Mouse (Mus musculus) hematopoietic stem cell, adult 5-6 weeks (primary cell): ENCODE results near the gene Bcat2. TPM values are rescaled to one million over a fixed set of nuclear protein-coding genes. Genes with fewer than 3 reads are reported as not detected.

Experiments used
- ATAC-seq, 2 experiments: fragments of 125-278 bp in 1 of 2; replicated peaks in 1 of 2; 2 replicates each; pipeline ENCODE4 v1.8.0; 2016 to 2017; ENCODE audit warnings: inconsistent platforms in 2 of 2, mild to moderate bottlenecking in 2 of 2, moderate number of reproducible peaks in 2 of 2, low read depth in 1 of 2, moderate TSS enrichment in 1 of 2; ENCODE audit not compliant: low FRiP score in 2 of 2, poor library complexity in 2 of 2, severe bottlenecking in 2 of 2, insufficient read depth in 1 of 2, low TSS enrichment in 1 of 2
- total RNA-seq: library from RNA; stranded (forward); fragments of 172-1452, 232-1000 nt; gene quantifications from 2 replicates; pipeline ENCODE4 v1.2.3, GENCODE M21; 2017

The Bcat2 gene
- total RNA-seq, 1 experiment from 2014 or later: 16.4 TPM

DNA sequence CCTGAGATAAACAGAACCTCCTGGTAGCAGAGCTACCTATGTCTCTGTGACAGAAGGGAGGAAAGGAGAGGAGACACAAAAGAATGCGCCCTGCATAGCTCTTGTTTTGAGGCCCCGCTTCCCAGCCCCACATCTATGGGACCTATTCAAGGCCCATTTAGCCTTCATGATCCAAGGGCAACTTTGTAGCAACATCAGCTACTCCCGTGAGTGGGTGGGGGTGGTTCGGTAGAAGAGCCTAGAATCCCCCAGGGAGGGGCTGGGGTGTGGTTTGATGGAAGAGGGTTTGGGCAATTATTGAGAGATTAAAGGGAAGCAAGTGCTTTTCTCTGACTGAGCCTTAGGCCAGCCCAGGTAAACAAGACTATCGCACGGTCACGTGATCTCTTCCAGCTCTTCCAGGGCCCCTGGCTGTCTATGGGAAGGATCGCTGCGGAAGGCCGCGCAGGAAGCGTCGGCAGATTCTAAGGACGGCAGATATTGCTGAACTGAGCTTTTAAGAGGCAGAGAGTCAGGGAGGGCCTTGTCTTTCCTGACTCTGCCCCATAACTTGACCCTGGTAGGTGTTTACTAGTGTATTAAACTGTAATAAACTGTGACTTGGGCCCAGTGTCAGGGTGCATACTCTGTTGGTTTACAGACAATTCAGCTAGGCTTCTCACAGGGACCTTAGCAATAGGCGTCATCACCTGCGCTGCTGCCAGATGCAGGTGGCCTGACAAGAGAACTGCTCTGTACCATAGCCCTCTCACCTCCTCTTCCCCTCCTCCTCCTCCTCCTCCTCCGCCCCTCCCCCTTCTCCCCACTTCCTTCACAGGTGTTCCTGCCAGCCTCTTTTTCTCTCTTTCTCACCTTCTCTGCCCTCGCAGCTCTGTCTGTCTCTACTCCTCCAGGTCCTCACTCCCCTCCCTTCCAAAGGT lies 29.3 kb downstream of the Bcat2 start:
- ATAC-seq: no peak

DNA sequence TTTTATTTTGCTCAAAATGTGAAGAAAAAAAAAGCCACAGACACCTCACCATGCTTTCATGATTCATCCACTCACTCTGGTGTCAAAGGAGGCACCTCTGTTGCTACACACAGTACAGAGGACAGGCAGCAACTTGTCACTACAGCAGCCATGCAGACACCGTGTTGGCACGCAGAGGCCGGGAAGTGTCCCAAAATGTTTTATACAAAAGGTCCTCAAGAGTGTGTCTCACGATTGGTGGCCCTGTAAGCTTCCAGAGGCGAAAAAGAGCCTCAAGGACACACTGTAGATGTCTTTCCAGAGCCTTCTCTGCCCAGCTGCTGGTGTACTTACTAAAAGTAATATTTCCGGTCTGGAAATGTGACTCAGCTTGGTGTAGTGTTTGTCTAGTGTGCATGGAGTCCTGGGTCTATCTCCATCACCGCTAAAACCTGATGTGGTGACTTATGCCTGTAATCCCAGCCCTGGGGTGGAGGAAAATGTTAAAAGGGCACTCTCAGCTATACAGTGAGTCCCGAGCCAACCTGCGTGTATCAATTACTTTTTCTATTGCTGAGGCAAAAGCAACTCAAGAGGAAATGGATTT lies 35.8 kb downstream of the Bcat2 start:
- ATAC-seq: no peak

DNA sequence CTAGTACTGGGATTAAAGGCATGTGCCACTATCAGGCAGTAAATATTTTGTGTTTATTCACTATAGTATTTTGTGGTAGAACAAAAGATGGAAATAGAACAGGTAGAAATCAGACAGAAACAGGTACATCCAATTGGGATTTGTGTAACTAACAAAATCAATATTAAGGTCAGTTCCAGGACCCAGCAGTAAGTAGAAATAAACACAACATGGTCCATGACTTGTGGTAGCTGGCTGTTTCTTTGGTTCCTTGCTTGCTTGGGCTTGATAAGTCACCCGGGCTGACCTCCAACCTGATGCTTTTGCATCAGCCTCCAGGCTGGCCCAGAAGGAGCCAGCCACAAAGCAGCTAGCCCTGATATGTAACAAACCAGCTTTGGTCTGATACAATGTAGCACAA lies 39.6 kb downstream of the Bcat2 start:
- no peak for ATAC-seq

DNA sequence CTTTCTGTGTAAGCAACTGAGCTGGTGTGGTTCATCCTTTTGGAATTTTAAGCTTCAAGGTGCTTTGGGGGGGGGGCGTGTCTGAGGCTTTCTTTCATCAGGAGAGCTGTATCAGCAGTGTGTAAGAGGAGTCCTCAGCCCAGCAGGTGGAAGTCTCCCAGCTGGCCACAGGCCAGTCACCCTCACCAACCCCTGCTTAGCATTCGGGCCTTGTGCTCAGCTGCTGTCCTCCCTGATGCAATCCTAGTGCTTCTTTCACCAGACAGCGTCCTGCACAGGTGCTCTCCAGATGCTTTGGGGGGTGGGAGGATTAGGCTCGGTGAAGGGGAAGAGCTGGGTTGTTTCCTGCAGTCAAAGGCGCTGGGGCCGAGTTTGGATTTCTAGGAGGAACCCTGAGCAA lies 46.3 kb downstream of the Bcat2 start:
- no peak for ATAC-seq

DNA sequence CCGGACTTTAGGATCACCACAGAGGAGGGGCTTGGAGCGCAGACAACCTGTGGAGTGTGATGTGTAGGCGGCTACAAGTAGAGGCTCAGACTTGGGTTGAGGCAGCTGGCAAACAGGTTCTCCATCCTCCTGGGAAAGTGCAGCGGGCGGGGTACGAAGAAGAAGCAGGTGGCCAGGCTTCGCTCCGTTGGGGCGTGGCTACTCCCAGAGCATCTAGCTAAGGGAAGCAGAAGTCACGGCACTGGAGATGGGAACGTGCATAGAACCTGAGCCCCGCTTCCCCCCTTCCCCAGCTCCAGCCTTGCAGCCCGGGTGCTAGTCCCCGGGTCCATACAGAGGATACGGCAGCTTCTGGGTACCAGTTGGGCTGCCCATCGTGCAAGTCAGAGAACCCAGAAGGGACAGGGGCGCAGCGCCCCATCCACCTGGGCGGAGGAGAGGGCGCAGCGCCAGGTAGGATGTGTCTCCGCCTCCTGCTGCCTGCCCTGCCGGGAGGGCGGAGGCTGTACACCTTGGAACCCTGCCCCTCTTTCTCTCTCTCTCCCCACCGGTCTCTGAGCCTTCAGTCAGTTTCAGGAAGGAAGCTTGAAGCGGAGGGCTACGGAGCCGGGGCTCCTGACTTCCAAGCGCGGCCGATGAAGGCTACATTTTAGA lies 47.2 kb downstream of the Bcat2 start, which contains the start of gene Fut1:
TSS of gene Fut1 (plus strand) at position 248 of the 654 bp plus-strand sequence.
- ATAC-seq: peak; percentile 30 to 47; a peak in 2 of 4 replicates

DNA sequence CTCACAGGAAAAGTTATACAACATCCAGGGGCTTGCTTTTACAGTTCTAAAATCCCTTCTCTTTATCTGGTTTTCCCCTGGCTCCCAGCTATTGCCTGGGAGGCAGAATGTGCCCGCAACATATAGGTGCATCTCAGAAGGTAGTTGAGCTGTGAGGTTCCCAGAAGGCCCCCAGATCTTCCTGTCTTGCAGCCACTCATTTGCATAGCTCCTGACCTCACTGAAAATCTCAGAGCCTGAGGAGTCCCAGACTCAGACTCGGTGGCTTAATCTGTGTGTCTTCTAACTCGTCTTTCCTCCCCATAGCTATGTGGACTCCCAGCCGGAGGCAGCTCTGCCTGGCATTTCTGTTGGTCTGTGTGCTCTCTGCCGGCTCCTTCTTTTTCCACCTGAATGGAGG lies 48.4 kb downstream of the Bcat2 start:
- no peak for ATAC-seq

DNA sequence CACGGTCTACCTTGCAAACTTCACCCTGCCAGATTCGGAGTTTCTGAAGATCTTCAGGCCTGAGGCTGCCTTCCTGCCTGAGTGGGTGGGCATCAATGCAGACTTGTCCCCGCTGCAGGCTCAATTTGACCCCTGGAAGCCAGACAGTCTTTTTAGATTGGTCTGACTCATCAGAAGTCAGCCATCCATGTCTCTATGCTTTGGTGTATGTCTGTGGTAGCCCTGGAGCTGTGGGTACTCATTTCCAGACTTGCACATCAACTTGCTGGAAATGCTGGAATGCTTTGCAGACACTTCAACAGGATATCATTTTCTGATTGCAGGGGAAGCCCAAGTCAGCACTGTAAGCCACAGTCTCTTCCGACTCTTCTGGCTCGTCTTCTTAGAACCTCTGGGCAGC lies 49.6 kb downstream of the Bcat2 start:
- no peak for ATAC-seq

DNA sequence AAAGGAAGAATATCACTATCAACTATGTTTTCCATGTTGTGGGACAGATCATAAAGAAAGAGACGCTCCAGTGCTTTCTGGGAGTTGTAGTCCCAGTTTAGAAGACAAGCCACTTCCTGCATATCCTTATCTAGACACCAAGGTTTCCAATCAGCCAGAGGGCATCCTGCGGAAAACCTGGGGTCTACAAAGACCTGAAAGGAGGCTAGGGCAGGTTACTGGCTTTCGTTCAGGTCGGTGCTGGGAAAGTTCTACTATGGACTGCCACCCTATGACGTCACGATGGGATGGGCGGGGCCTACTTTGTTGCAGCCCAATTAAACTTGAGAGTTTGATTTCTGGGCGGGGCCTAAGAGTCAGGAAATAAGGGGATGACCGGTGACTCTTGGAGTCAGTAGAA lies 51.5 kb downstream of the Bcat2 start, which contains the start of gene Izumo1:
TSS of gene Izumo1 (plus strand) at position 369 of the 400 bp plus-strand sequence.
- no peak for ATAC-seq

DNA sequence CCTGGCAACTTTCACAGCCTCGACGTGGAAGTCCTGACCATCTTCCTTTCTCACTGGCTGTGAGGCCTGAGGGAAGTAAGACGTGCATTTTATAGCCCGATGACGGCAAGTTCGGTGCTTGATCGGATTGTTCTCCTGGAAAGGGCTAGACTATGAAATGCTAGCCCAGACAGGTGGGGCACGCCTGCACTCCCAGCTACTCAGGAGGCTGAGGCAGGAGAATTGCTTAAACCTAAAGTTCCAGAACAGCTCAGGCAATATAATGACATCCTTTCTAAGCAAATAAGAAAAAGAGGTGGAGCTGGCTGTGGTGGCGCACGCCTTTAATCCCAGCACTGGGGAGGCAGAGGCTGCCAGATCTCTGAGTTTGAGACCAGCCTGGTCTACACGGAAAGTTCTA lies 53.6 kb downstream of the Bcat2 start:
- ATAC-seq: peak; percentile 58 to 99; a peak in 3 of 4 replicates

DNA sequence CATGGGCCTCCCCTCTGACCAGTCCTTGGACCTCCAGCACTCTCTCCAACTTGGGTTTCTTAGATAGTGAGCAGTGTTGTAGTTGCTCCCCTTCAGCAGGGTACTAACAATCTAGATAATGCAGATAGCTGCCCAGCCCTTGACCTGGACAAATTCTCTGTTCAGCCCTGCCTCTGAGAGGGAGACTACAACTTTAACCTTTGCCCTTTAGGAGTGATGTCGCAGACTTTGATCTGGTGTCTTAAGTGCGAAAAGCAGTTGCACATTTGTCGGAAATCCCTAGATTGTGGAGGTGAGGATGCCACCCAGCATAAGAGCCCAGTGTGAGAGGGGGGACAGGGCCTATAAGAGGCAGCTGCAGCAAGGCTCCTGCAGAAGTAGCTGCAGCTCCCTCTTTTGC lies 54.8 kb downstream of the Bcat2 start:
- no peak for ATAC-seq

DNA sequence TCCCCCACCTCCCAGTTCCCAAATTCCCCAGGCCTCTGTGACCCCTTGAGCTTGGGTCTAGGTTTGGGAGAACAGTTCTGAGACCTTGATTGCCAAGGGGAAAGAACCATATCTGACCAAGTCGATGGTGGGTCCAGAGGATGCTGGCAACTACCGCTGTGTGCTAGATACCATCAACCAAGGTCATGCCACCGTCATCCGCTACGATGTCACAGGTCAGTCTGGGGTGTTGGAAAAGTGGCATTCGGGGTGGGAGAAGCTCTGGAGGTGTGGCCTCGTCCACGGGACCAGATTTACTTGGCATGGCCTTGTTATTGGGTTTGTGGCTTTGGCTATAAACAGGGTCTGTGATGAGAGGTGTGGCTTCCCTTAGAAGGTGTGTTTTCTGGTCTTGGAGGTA lies 55.5 kb downstream of the Bcat2 start:
- ATAC-seq: no peak

DNA sequence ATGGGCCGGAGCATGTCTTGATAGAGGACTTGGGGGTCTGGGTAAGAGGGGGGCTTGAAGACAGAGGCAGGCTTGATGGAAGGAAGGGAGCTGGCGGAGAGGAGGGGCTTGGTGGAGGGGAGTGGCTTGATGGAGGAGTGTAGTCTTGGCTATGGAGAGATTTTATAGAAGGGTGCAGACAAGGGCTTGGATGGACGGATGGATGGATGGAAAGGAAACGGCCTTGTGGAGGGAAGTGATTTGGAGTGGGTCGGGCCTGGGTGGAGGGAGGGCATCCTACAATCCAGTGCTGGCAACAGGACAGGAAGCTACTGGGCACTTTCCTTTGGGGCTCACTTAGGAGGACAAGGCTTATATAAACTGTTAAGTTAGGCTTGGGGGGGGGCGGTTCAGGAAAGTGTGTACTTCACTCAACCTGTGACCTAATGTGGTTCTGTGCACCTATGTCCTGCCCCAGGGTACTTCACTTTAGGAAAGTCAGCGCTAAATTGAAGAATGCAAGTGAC lies 56.7 kb downstream of the Bcat2 start:
- ATAC-seq: no peak

DNA sequence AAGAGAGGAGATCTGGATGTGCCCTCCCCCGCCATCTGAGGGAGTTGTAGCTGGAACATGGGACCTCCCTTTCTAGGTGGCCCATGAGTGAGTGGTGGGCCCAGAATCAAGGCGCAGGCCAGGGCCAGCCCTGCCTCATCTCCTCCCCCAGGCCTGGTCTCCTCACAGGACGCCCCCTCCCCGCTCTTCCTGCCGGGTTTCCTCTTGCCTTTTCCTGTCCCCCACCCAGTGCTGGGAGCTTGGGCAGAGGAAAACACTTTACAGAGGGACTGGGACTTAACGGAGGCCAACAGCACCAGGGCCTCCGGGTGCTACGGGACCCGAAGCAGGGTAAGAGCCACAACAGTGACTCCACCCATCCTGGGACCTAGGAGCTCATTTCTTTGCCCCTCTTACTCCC lies 57.3 kb downstream of the Bcat2 start, which contains the start of gene Rasip1:
TSS of gene Rasip1 (plus strand) at position 228 of the 400 bp plus-strand sequence.
- ATAC-seq: no peak

DNA sequence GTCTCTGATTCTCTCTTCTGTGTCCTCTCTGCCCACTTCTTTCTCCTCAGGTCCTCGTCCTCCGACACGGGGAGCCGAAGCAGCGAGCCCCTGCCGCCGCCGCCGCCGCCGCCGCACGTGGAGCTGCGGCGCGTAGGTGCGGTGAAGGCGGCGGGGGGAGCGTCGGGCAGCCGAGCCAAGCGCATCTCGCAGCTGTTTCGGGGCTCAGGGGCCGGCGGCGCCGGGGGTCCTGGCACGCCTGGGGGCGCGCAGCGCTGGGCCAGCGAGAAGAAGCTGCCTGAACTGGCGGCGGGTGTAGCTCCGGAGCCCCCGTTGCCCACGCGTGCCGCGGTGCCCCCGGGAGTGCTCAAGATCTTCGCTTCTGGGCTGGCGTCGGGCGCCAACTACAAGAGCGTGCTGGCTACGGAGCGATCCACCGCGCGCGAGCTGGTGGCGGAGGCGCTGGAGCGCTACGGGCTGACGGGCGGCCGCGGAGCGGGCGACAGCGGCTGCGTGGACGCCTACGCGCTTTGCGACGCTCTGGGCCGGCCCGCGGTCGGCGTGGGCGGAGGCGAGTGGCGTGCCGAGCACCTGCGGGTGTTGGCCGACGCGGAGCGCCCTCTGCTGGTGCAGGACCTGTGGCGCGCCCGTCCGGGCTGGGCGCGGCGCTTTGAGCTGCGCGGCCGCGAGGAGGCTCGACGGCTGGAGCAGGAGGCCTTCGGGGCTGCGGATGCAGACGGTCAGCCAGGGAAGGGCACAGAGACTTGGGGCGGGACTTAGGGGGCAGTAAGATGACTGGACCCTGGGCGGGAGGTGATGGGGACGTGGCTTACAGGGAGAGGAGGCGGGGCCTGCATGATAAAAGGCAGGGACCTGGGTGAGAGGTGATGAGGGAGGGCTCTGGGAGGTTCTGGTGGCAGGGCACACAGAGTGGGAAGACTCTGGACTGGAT lies 58.7 kb downstream of the Bcat2 start:
- peak; percentile 82 to 83 for ATAC-seq

DNA sequence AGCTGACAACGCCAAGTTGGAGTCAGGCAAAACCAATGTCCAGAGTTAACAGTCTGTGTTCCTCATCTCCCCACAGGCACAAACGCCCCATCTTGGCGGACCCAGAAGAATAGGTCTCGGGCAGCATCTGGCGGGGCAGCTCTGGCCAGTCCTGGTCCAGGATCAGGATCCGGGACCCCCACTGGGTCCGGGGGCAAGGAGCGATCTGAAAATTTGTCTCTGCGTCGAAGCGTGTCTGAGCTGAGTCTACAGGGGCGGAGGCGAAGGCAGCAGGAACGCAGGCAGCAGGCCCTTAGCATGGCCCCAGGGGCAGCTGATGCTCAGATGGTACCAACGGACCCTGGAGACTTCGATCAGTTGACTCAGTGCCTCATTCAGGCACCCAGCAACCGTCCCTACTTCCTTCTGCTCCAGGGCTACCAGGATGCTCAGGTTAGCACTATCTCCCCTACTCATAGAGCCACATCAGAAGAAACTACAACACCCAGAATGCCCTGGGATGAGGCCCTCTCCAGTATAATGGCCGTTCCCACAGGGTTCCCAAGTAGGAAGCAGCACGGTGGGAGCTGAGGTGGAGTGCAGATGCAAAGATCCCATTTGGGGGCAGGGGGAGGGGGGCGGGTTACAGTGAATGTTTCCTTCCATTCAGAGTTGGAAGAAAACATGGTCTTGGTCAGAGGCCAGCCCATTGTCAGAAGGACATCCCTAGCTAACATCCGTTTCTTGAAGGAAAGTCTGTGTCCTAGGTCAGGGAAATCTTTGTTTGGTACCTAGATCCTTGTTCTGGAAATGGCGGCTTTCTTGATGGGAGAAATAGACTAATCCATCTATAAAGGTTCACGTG lies 60.3 kb downstream of the Bcat2 start:
- no peak for ATAC-seq

DNA sequence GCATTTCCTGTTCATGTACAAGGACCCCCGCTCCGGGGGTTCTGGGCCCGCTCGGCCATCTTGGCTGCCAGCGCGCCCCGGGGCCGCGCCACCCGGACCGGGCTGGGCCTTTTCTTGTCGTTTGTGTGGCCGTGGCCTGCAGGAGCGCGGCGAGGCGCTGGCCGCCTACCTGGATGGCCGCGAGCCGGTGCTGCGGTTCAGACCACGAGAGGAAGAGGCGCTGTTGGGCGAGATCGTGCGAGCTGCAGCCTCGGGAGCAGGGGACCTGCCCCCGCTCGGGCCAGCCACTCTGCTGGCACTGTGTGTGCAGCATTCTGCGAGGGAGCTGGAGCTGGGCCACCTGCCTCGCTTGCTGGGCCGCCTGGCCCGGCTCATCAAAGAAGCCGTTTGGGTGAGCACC lies 62.5 kb downstream of the Bcat2 start:
- ATAC-seq: no peak
